Mouse (Mus musculus) heart, embryonic 14.5 days (tissue): ENCODE data around the gene Krt2. TPM values are rescaled to one million over a fixed set of nuclear protein-coding genes. Genes with fewer than 3 reads are reported as not detected.

Source experiments
- ATAC-seq: fragments of 200-750 bp; cut with Nextera tagmentation; 2 replicates; pipeline ENCODE4 v1.8.0; 2017; ENCODE audit warnings: low read depth, moderate TSS enrichment; ENCODE audit not compliant: insufficient number of reproducible peaks, insufficient read depth, low FRiP score
- H3K27ac ChIP-seq, 2 experiments: fragments of 200-500 bp in 1 of 2; fragments of 300-500 bp in 1 of 2; sonication (generic) in 1 of 2; replicated peaks in 1 of 2; 2 replicates each; pipeline ENCODE4 v1.5.1; 2012 to 2014; ENCODE audit warnings: low read depth in 2 of 2, low read length in 2 of 2, control low read depth in 1 of 2, mild to moderate bottlenecking in 1 of 2, mixed read lengths in 1 of 2; ENCODE audit not compliant: control insufficient read depth in 1 of 2, insufficient read depth in 1 of 2
- H3K27me3 ChIP-seq: fragments of 300-500 bp; sonication (generic); 2 replicates; pipeline ENCODE4 v1.6.1; 2014; ENCODE audit warnings: mild to moderate bottlenecking, low read length, control low read depth; ENCODE audit not compliant: control insufficient read depth, insufficient read depth
- H3K36me3 ChIP-seq: fragments of 300-500 bp; sonication (generic); 2 replicates; pipeline ENCODE4 v1.6.1; 2014; ENCODE audit warnings: mild to moderate bottlenecking, control low read depth, low read length, mixed read lengths; ENCODE audit not compliant: control insufficient read depth, insufficient read depth
- H3K4me1 ChIP-seq, 2 experiments: fragments of 200-500 bp in 1 of 2; fragments of 300-500 bp in 1 of 2; sonication (generic) in 1 of 2; 2 replicates each; pipeline ENCODE4 v1.6.1; 2012 to 2014; ENCODE audit warnings: low read length in 2 of 2, control low read depth in 1 of 2, mixed read lengths in 1 of 2; ENCODE audit not compliant: control insufficient read depth in 2 of 2, insufficient read depth in 2 of 2
- H3K4me2 ChIP-seq: fragments of 300-500 bp; sonication (generic); 2 replicates; pipeline ENCODE4 v1.6.1; 2014; ENCODE audit warnings: mild to moderate bottlenecking, low read length
- H3K4me3 ChIP-seq, 2 experiments: fragments of 200-500 bp in 1 of 2; fragments of 300-500 bp in 1 of 2; sonication (generic) in 1 of 2; 2 replicates each; pipeline ENCODE4 v1.5.1; 2012 to 2014; ENCODE audit warnings: low read length in 2 of 2, mild to moderate bottlenecking in 2 of 2, control low read depth in 1 of 2, low read depth in 1 of 2, moderate library complexity in 1 of 2; ENCODE audit not compliant: control insufficient read depth in 1 of 2, insufficient read depth in 1 of 2
- H3K9ac ChIP-seq: fragments of 300-500 bp; sonication (generic); 2 replicates; pipeline ENCODE4 v1.6.1; 2014; ENCODE audit warnings: mild to moderate bottlenecking, low read length
- H3K9me3 ChIP-seq: fragments of 300-500 bp; sonication (generic); 2 replicates; pipeline ENCODE4 v1.6.1; 2016; ENCODE audit warnings: low read length, control low read depth; ENCODE audit not compliant: control insufficient read depth
- WGBS: fragments of 180-500 bp; shearing (Covaris S2); extraction: QIAGEN DNeasy Blood & Tissue Kit; methylation state at CpG from one replicate; pipeline ENCODE4 v1.1.7; 2014; 5-methylcytosine and 5-hydroxymethylcytosine counted together
- polyA plus RNA-seq: library from polyadenylated mRNA; unstranded; fragments of >200 nt; fragmentation: Nextera tagmentation; extraction: Ambion mirVana; gene quantifications from 2 replicates; pipeline ENCODE4 v1.2.1, GENCODE M21; 2014

Gene Krt2
- polyA plus RNA-seq, 1 experiment from 2014 or later = not detected

DNA sequence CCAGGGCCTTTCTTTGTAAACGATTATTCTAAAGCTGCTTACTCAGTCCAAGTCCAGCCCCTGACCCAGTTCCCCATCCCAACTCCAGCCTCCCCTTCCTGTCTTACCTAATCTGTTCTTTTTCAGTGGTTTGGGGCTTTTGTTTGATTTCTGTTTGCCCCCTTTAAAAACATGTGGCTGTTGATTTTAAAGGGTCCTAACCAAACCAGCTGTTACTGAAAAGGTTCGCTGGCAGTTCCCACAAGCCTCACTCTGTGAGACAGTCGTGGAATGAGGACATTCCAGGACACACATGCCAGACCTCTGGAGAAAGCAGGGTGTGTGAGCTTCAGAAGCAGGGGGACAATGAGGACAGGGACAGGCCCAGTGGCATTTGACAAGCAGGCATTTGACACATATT lies 3.8 kb upstream of the Krt2 start:
- Histone ChIP-seq H3K4me2 (no peak overlapping the region), H3K36me3 (no peaks in the 10 kb centered on the region), H3K4me3 (no peak overlapping the region), H3K27ac (no peak overlapping the region), H3K9me3 (no peaks in the 10 kb centered on the region), H3K9ac (no peak overlapping the region), H3K27me3 (0 out of 2 replicates have a peak, but pooled peaks cover 4% of the 10 kb centered on the region), H3K4me1 (no peaks in the 10 kb centered on the region; a peak in 1 of 4 replicates)
- no peak for ATAC-seq
- 17% methylated on average over 3 of the region's 3 CpGs for WGBS

DNA sequence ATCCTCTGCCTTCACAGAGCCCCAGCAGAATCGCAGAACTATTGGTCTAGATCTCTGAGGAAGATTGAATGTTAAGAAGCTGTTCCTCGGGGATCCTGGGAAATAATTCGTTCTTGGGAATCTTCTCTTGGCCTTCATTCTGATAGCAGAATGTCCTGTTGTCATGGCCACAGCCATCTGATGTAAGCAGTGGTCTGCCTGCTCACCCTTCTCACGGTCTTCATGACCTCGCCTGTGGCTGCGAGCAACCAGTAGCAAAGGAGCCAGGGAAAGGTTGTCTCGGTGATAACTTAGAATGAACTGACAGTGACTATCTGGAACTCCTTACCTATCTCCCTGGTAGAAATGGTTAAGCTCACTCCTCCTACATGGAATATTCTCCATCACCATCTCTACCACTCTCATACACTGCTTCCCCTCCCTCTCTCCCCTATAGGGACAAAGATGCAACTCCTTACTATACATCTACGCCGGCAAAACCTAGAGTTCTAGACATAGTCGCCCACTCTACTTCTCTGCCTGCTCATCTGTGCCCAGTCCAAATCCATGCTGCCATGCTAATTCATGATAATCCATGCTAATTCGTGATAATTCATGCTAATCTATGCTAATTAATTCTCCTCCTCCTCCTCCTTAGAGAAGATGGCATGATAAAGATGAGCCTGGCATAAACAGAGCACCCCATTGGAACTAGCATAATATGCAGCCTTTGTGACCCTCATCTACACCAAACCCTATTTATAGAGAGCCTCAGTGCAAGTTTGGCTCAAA lies 14.7 kb downstream of the Krt2 start:
- WGBS = 77% methylated on average over 11 of the region's 11 CpGs
- Histone ChIP-seq H3K27ac (no peak overlapping the region), H3K4me2 (no peak overlapping the region), H3K9me3 (no peaks in the 10 kb centered on the region), H3K4me3 (no peak overlapping the region), H3K36me3 (no peaks in the 10 kb centered on the region), H3K27me3 (peaks cover 4% of the 10 kb centered on the region; the same call in 1 of the 2 replicates), H3K4me1 (no peaks in the 10 kb centered on the region), H3K9ac (no peak overlapping the region)
- no peak for ATAC-seq

DNA sequence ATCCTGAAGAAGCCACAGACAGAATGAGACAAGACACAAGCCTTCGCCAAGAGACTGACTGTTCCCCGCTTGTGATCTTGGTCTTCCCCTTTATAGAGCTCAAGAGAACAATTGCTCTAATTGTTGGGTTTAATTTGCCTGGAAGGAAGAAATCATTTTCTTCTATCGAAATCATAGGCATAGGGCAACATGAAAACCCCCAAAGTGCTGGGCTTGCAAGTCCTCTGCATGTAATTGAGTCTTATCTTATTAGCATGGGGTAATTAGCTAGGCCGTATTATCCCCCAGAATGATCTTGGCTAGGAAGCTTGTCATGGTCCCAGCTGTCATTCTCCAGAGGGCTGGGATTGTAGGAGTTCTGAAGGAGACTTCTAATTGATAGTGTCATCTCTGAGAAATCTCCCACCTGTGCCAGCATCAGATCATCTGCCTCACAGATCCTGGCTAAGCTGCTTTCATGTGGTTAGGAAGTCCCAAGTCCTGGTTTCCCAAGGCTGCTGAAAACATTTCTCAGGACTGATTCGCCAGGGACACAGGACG lies 15.6 kb downstream of the Krt2 start, which contains the start of gene Krt73:
Gene Krt73, minus strand, starts transcription at position 51 of the 540 bp plus-strand sequence.
- 76% methylated on average over 6 of the region's 6 CpGs for WGBS
- peaks cover 7% of the 10 kb centered on the region; the same call in 1 of the 2 replicates for H3K27me3 ChIP-seq
- H3K4me3 ChIP-seq = no peak within 1 kb of the TSS
- no peak for ATAC-seq
- H3K27ac ChIP-seq = no peak within 1 kb of the TSS
- no peaks in the 10 kb centered on the region for H3K4me1 ChIP-seq
- H3K4me2 ChIP-seq = no peak within 1 kb of the TSS
- H3K36me3 ChIP-seq = no peaks in the 10 kb centered on the region
- H3K9me3 ChIP-seq = no peaks in the 10 kb centered on the region
- no peak within 1 kb of the TSS for H3K9ac ChIP-seq

DNA sequence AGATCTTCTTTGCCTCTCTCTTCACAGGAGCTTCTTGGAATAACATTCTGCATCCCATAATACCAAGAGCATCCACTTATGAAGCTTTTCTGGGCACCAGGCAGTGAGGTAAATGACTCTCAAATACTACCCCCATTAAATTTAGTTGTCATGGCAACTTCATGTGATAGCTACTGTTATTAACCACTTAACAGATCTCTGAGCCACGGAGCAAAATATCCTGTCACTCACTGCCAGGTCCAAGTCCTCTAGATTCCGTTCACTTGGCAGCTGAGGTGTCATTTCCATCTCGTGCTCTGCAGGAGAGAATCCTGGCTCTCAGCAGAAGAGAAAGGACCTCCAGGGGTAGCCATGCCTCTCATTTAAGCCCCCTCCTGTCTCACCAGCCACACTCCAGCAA lies 27.1 kb downstream of the Krt2 start:
- no peaks in the 10 kb centered on the region for H3K36me3 ChIP-seq
- no peaks in the 10 kb centered on the region for H3K4me1 ChIP-seq
- ATAC-seq = no peak
- H3K27ac ChIP-seq = no peak overlapping the region
- no peak overlapping the region for H3K4me3 ChIP-seq
- H3K27me3 ChIP-seq = peaks cover 22% of the 10 kb centered on the region
- H3K9me3 ChIP-seq = no peaks in the 10 kb centered on the region
- H3K9ac ChIP-seq = no peak overlapping the region
- WGBS = 14% methylated on average over 3 of the region's 3 CpGs
- H3K4me2 ChIP-seq = no peak overlapping the region

DNA sequence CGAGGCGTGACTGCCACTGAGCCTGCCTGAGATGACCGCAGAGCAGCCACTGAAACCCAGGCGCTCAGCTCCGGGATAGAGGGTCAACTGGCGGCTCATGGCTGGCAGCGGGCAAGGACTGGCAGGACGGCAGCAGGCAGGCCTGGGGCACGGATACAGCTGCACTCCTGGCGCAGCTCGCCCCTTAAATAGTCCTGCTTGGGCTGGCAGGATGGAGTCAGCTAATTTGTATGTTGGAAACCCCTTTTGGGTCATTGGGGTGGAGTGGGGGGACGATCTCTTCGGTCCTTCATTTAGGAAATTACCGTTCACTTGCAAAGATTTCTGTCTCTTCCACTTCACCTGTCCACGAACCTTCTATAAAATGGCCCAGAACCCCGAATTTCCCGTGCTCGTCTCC lies 31.6 kb downstream of the Krt2 start, which contains the start of gene Krt72:
Gene Krt72, minus strand, starts transcription at position 101 of the 400 bp plus-strand sequence.
- no peak within 1 kb of the TSS for H3K9ac ChIP-seq
- no peaks in the 10 kb centered on the region for H3K9me3 ChIP-seq
- H3K36me3 ChIP-seq = no peaks in the 10 kb centered on the region
- peaks cover 13% of the 10 kb centered on the region; the same call in 1 of the 2 replicates for H3K27me3 ChIP-seq
- no peak within 1 kb of the TSS for H3K4me3 ChIP-seq
- 80% methylated on average over 18 of the region's 18 CpGs for WGBS
- no peak within 1 kb of the TSS for H3K27ac ChIP-seq
- ATAC-seq = no peak
- H3K4me1 ChIP-seq = no peaks in the 10 kb centered on the region
- H3K4me2 ChIP-seq = no peak within 1 kb of the TSS

DNA sequence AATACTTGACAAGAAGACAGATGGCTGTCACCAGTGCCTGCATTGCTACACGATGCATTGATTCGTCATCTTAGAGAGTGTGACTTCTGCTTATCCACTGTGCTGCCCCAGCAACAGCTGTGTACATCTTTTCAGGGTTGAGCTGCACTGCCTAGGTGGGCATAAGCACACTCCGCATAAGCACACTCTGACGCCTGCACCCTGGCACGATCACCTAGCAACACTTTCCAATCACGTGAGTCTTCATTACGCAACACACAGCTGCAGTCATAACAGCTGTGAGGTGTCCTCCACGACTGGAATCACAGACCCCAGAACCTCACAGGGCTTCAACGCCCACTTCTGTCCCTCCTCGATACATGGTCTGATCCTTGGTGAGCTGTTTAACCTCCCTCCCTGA lies 44.5 kb downstream of the Krt2 start:
- whole genome bisulfite sequencing = 77% methylated on average over 10 of the region's 10 CpGs
- Histone ChIP-seq H3K9me3 (no peaks in the 10 kb centered on the region), H3K27ac (no peak overlapping the region), H3K4me2 (no peak overlapping the region), H3K4me1 (no peaks in the 10 kb centered on the region), H3K4me3 (no peak overlapping the region), H3K9ac (no peak overlapping the region), H3K36me3 (no peaks in the 10 kb centered on the region), H3K27me3 (peaks cover 40% of the 10 kb centered on the region)
- no peak for ATAC-seq

DNA sequence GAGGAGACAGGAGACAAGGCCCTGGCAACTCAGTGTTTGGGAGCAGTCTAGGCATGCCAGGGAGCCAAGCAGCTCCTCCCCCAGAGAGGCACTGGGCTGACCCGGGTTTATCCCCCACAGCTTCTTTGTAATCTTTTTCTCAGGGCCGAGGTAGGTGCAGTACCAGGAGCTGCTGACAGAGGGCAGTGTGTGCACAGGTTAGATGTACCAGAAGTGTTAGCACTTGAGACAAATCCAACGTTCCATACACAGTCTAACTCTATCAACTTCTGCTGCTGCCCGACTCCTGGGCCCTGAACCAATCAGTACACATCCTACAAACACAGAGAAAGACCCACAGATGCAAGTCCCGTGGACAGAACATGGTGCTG lies 45.3 kb downstream of the Krt2 start:
- Histone ChIP-seq H3K27ac (no peak overlapping the region), H3K9me3 (no peaks in the 10 kb centered on the region), H3K36me3 (no peaks in the 10 kb centered on the region), H3K4me3 (no peak overlapping the region), H3K4me2 (no peak overlapping the region), H3K9ac (no peak overlapping the region), H3K27me3 (peaks cover 40% of the 10 kb centered on the region), H3K4me1 (no peaks in the 10 kb centered on the region)
- 4% methylated on average over 5 of the region's 5 CpGs for WGBS
- ATAC-seq = no peak
